Mouse (Mus musculus): ENCODE results near the gene Tcf7l1.

Gene Tcf7l1

GRCm38 (mm10) chr6:72787322-72787947 is 1.6 kb downstream of the Tcf7l1 start:
- in situ Hi-C loops (cut with MboI, MseI), result loop anchor here in 1 of 2 experiments (5.0 kb wide), 1 partner anchor 125 kb away; no protein-coding TSS in a partner anchor

DNA sequence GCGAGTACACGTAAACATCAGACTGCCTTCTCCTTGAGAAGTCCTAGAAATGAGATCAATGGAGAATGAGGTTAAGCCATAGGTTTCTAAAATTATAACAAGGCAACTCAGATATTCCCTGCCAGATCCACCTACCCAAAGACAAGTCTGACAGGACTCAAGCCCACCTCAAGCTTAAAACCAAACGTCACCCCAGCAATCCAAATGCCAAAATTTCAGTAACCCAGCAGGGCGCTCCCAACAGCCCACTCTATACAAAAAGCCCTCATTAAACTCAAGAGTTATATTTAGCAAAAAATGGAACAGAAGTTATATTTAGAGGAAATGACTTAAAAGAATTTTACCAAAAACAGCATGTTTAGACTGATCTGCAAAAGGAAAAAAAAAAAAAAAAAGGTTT is 5.3 kb downstream of the Tcf7l1 start:
- in situ Hi-C loops (cut with MboI, MseI), result no loop called here

- in situ Hi-C loops (cut with MboI, MseI), result no loop called here
Measured at GRCm38 (mm10) chr6:72778779-72779776, 10.0 kb downstream of the Tcf7l1 start.

GRCm38 (mm10) chr6:72777212-72777611 is 11.8 kb downstream of the Tcf7l1 start:
- in situ Hi-C loops (cut with MboI, MseI), result no loop called here

- in situ Hi-C loops (cut with MboI, MseI), result no loop called here
Measured at GRCm38 (mm10) chr6:72774275-72774674, 14.8 kb downstream of the Tcf7l1 start.

- in situ Hi-C loops (cut with MboI, MseI), result no loop called here
Measured at GRCm38 (mm10) chr6:72769915-72770776, 18.9 kb downstream of the Tcf7l1 start.

GRCm38 (mm10) chr6:72769343-72769742 is 19.7 kb downstream of the Tcf7l1 start:
- in situ Hi-C loops (cut with MboI, MseI), result no loop called here

DNA sequence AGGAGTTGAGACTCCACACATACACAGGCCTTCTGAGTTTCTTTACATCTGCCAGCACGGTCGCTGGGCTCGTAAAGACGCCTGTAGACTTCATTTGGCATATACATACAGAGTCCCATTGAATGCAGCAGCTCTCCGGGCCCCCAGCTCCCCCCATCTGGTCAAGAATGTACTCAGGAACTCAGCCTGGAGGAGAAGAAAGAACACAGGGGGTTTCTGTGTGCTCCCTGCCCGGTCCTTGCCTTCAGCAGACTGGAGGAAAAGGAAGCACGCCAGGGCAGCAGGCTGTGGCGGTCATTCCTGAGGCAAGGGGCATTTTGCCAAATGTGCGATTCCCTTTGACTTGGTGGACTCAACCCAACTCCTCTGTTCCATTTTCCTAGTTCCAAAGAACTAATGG is 20.2 kb downstream of the Tcf7l1 start:
- in situ Hi-C loops (cut with MboI, MseI), result no loop called here

GRCm38 (mm10) chr6:72768097-72768496 is 21.0 kb downstream of the Tcf7l1 start:
- in situ Hi-C loops (cut with MboI, MseI), result no loop called here

DNA sequence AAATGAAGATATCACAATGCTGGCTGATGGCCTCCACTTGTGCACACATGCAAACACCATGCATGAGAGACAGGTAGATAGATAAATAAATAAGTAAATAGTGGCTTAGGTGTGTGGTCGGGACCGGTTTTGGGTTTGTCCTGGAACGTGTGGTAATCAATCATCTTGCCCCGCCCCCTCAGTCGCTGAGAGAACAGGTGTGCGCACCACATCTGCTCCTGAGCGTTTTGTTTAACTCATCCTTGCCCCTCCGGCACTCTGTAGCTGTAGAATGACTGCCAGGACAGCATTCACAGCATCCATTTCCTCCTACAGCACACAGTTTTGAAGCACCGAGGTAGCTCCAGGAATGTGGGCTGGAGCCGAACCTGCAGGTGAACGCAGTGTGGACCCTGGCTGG is 25.4 kb downstream of the Tcf7l1 start:
- in situ Hi-C loops (cut with MboI, MseI), result no loop called here

DNA sequence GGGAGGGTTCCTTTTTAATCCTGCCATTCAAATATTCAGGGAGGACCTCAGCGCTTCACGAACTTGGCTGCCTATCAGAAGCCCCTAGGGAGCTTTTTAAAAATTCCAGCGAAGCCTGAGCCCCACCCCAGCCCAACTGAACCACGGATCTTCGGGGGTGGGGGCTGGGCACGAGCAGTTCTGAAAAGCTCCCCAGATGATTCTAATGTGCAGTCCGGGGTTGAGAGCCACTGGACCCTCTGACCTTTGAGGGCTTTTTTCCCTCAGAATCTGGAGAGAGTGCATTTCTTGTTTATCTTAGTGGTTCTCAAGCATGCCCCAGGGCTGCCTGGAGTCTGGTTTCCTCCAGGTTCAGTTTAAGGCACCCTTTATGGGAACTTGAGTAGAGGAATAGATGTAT is 27.4 kb downstream of the Tcf7l1 start:
- in situ Hi-C loops (cut with MboI, MseI), result no loop called here

DNA sequence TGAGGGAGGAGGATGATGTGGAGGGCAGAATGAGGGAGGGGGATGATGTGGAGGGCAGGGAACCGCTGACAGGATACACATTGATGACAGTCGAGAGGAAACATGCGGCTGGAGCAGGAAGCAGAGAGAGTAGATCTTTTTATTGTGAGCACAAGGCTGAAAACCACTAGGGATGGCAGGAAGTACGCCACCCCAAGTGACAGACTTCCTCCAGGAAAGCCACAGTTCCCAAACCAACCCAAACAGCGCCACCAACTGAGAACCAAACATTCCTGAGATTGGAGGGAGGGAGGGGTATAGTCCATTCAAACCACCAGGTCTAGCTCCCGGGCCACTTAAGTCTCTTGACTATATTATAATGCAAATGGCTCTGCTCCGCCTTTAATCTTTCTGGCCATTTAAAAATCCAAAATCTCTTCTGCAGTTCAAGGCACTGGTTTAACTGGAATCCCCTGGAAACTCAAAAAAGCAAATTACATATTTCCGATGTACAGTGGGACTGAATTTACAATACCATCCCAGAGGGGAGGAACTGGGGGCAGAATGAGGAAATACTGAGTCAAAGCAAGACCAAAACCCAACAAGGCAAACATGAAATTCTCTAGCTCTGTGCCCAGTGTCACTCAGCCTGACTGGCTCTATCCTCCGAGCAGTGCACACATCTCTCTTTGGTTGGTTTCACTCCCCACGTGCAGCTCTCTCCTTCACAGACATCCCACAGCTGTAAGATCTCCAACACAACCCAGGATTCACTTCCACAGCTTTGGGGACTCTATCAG is 30.6 kb downstream of the Tcf7l1 start:
- in situ Hi-C loops (cut with MboI, MseI), result no loop called here

DNA sequence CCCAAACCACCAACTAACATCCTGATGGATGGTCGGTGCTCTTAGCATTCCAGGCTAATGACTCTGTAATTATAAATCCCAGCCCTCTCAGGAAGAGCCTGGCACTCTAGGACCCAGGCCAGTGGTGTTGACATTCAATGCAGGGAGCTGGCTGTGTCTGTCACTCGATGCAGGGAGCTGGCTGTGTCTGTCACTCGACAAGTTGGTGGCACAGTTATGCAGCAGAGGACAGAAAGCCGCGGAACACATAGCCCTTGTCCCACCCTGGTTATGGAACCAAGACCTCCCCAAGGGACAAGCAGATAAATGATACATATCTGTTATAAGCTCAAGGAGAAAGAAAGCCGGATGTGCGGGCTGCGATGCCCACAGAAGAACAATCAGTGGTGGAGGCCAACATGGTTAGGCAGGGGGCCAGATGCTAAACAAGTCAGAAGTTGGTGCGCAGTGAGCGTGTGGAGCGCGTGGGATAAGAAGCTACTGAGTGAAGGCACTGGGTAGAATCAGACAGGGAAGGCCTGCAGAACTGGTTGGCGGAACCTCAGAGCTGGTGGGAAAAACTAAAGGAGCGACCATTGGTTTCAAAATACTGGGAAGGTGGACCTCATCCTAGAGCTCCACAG is 33.7 kb downstream of the Tcf7l1 start:
- in situ Hi-C loops (cut with MboI, MseI), result no loop called here

- in situ Hi-C loops (cut with MboI, MseI), result no loop called here
Measured at GRCm38 (mm10) chr6:72754215-72754614, 34.8 kb downstream of the Tcf7l1 start.

GRCm38 (mm10) chr6:72753782-72754181 is 35.3 kb downstream of the Tcf7l1 start:
- in situ Hi-C loops (cut with MboI, MseI), result no loop called here

DNA sequence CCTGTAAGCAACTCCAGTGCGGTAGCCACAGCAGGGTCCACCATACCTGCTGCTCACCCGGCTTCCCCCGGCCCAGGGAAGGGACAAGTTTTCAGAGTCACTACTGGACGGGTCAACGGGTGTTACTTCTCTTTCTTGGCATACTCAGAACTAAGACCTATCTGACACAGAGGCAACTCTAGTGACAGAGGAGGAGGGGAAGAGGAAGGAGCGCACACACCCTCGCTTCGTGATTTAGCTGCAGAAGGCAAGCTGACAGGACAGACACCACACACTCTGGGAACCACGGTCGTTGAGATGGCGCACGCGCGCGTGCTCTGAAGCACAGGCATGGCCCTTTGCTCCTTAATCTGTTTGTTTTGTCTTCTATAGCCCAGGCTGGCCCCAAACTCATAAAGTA is 36.2 kb downstream of the Tcf7l1 start:
- in situ Hi-C loops (cut with MboI, MseI), result no loop called here

- in situ Hi-C loops (cut with MboI, MseI), result no loop called here
Measured at GRCm38 (mm10) chr6:72751210-72751609, 37.8 kb downstream of the Tcf7l1 start.

DNA sequence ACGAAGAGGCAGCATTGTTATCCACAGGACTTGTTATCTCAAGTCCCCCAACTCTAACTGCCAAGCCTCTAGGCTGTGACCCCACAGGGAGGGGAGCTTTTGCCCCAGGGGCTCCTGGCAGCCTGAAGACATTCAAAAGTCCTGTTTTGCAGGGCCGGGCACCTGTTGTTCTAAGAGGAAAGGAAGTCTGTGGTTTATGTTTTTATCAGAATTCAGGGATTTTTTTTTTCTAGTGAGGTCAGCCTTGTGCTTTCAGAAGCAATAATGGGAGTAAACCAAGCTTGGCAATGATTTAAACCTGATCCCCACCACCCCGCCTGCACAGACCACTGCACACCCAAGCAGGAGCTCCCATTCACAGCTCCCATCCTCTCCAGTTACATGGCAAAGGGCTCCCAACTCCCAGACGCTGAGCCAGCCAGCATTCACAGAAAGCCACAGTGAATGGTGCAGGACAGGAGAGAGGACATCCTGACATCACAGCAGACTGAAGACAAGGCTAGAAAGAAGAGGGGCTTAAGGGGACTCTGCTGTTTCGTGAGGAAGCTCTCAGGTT is 40.1 kb downstream of the Tcf7l1 start:
- in situ Hi-C loops (cut with MboI, MseI), result no loop called here

GRCm38 (mm10) chr6:72748421-72748820 is 40.6 kb downstream of the Tcf7l1 start:
- in situ Hi-C loops (cut with MboI, MseI), result no loop called here

GRCm38 (mm10) chr6:72747814-72748213 is 41.2 kb downstream of the Tcf7l1 start:
- in situ Hi-C loops (cut with MboI, MseI), result no loop called here
